Mouse (Mus musculus) midbrain, embryonic 11.5 days (tissue): Measurements from ENCODE around the gene Vps36. TPM values are rescaled to one million over a fixed set of nuclear protein-coding genes. Genes with fewer than 3 reads are reported as not detected.

Experiments
- ATAC-seq: fragments of 200-750 bp; cut with Nextera tagmentation; 2 replicates; pipeline ENCODE4 v1.8.0; 2017; ENCODE audit warnings: moderate TSS enrichment, moderate library complexity; ENCODE audit not compliant: low FRiP score
- DNase-seq: peaks from one replicate; pipeline ENCODE4 v3.0.0; 2015; ENCODE audit warnings: low spot score; ENCODE audit errors: missing footprints
- H3K27ac ChIP-seq: fragments of 300-500 bp; sonication (generic); 2 replicates; pipeline ENCODE4 v1.5.1; 2014; ENCODE audit warnings: low read depth, low read length
- H3K27me3 ChIP-seq: fragments of 300-500 bp; sonication (generic); 2 replicates; pipeline ENCODE4 v1.6.1; 2014; ENCODE audit warnings: mild to moderate bottlenecking, low read length, moderate library complexity, mixed read lengths; ENCODE audit not compliant: control insufficient read depth, insufficient read depth
- H3K36me3 ChIP-seq: fragments of 300-500 bp; sonication (generic); 2 replicates; pipeline ENCODE4 v1.6.1; 2014; ENCODE audit warnings: mild to moderate bottlenecking, low read length, moderate library complexity, mixed read lengths; ENCODE audit not compliant: control insufficient read depth, insufficient read depth
- H3K4me1 ChIP-seq: fragments of 300-500 bp; sonication (generic); 2 replicates; pipeline ENCODE4 v1.6.1; 2014; ENCODE audit warnings: low read length; ENCODE audit not compliant: control insufficient read depth, insufficient read depth
- H3K4me2 ChIP-seq: fragments of 300-500 bp; sonication (generic); 2 replicates; pipeline ENCODE4 v1.6.1; 2014; ENCODE audit warnings: mild to moderate bottlenecking, moderate library complexity
- H3K4me3 ChIP-seq: fragments of 300-500 bp; sonication (generic); 2 replicates; pipeline ENCODE4 v1.5.1; 2014; ENCODE audit warnings: low read depth, low read length
- H3K9ac ChIP-seq: fragments of 300-500 bp; sonication (generic); 2 replicates; pipeline ENCODE4 v1.6.1; 2014; ENCODE audit warnings: low read length
- H3K9me3 ChIP-seq: fragments of 300-500 bp; sonication (generic); 2 replicates; pipeline ENCODE4 v1.6.1; 2016; ENCODE audit warnings: low read length; ENCODE audit not compliant: control insufficient read depth
- WGBS: fragments of 180-500 bp; shearing (Covaris S2); extraction: QIAGEN DNeasy Blood & Tissue Kit; methylation state at CpG from one replicate; pipeline ENCODE4 v1.1.7; 2014; 5-methylcytosine and 5-hydroxymethylcytosine counted together
- polyA plus RNA-seq: library from polyadenylated mRNA; unstranded; fragments of >200 nt; fragmentation: Nextera tagmentation; extraction: Ambion mirVana; gene quantifications from 2 replicates; pipeline ENCODE4 v1.2.1, GENCODE M21; 2014

Gene Vps36
- polyA plus RNA-seq, 1 experiment from 2014 or later: 43.7 TPM

- H3K9ac ChIP-seq: no peak overlapping the region
- H3K4me2 ChIP-seq: no peak overlapping the region
- H3K27ac ChIP-seq: no peak overlapping the region
- H3K27me3 ChIP-seq: no peaks in the 10 kb centered on the region
- ATAC-seq: no peak
- DNase-seq: no peak
- H3K9me3 ChIP-seq: no peaks in the 10 kb centered on the region
- no peaks in the 10 kb centered on the region for H3K4me1 ChIP-seq
- 93% methylated on average over 1 of the region's 1 CpGs for WGBS
- no peak overlapping the region for H3K4me3 ChIP-seq
- H3K36me3 ChIP-seq: no peaks in the 10 kb centered on the region
Observed at GRCm38 (mm10) chr8:22265194-22265593, 72.6 kb downstream of the Vps36 start.

- H3K4me1 ChIP-seq: no peaks in the 10 kb centered on the region
- H3K36me3 ChIP-seq: no peaks in the 10 kb centered on the region
- H3K9me3 ChIP-seq: no peaks in the 10 kb centered on the region
- H3K9ac ChIP-seq: no peak overlapping the region
- no peaks in the 10 kb centered on the region for H3K27me3 ChIP-seq
- WGBS: 87% methylated on average over 3 of the region's 3 CpGs
- H3K27ac ChIP-seq: no peak overlapping the region
- ATAC-seq (no peak), DNase-seq (no peak)
- no peak overlapping the region for H3K4me2 ChIP-seq
- H3K4me3 ChIP-seq: no peak overlapping the region
Observed at GRCm38 (mm10) chr8:22266809-22267208, 74.2 kb downstream of the Vps36 start.

Other genes starting within 250 kb of the Vps36 start
- gene Defb13, start 246.0 kb upstream of the Vps36 start, polyA plus RNA-seq: not detected in 2 replicates
- not detected in 2 replicates for gene Fam90a1a, start 234.1 kb upstream of the Vps36 start, polyA plus RNA-seq
- gene Ccdc70, start 223.0 kb upstream of the Vps36 start, polyA plus RNA-seq: not detected in 2 replicates
- gene Atp7b, start 132.5 kb upstream of the Vps36 start, polyA plus RNA-seq: 1.8 and 2.0 TPM in 2 replicates
- gene Alg11, start 132.1 kb upstream of the Vps36 start, polyA plus RNA-seq: 32.5 and 35.9 TPM in 2 replicates
- gene Nek5, start 67.8 kb upstream of the Vps36 start, polyA plus RNA-seq: 0.16 TPM in 1 of 2 replicates, not detected in the other
- gene Nek3, start 26.4 kb upstream of the Vps36 start, polyA plus RNA-seq: 8.6 and 8.9 TPM in 2 replicates
- gene Ckap2, start 7.0 kb upstream of the Vps36 start, polyA plus RNA-seq: 74.0 and 77.1 TPM in 2 replicates
- gene Thsd1, start 34.5 kb downstream of the Vps36 start, polyA plus RNA-seq: 8.3 and 10.5 TPM in 2 replicates
- not detected in 2 replicates for gene Tpte, start 90.6 kb downstream of the Vps36 start, polyA plus RNA-seq
- 14.6 and 16.4 TPM in 2 replicates for gene Slc25a15, start 205.8 kb downstream of the Vps36 start, polyA plus RNA-seq
- 45.3 and 47.0 TPM in 2 replicates for gene Mrps31, start 218.6 kb downstream of the Vps36 start, polyA plus RNA-seq